8 mouse cellular contexts compared by ENCODE assay signal in genomic region chr9:62341123-62341486, GRCm38 (mm10). TPM values are rescaled to one million over a fixed set of nuclear protein-coding genes. Genes with fewer than 3 reads are reported as not detected.
DNase-seq lines count a peak whose midpoint lies in the region; ATAC-seq and TF ChIP-seq lines count a peak whose summit lies in the region.

Gene Anp32a (plus strand): TSS chr9:62341293.

- DNase-seq in ES-CJ7 (ENCODE audit: low read depth, low spot score) = peak; percentile 96
- DNase-seq in cerebellum, adult 11 months = peak; percentile 99
- DNase-seq in forebrain, embryonic 14.5 days (ENCODE audit: low spot score) = peak; percentile 99
- DNase-seq in heart, postnatal 14 days = peak; percentile 99 to 100
- DNase-seq in layer of hippocampus, adult 18-20 months (ENCODE audit: low spot score in 2 of 2) = peak; percentile 99
- DNase-seq in lung, adult 2 months = peak; percentile 99
- DNase-seq in thymus, adult 18-20 months = peak; percentile 98

- H3K36me3 ChIP-seq in forebrain, embryonic 14.5 days (ENCODE audit: control insufficient read depth, insufficient read depth, low read length) = no peaks in the 10 kb centered on the region

- peak within 1 kb of the TSS; percentile 99 for H3K27ac ChIP-seq in forebrain, embryonic 14.5 days (ENCODE audit: low read depth, low read length)

- peak; percentile 57; the same call in 1 of the 2 replicates for TF ChIP-seq POLR2A in lung, adult 2 months (IDR thresholded peaks at IDR 0.05; ENCODE audit: borderline replicate concordance, extremely low read depth, low read depth, low read length)

- no peak for TF ChIP-seq CTCF in lung, adult 2 months (IDR thresholded peaks at IDR 0.05; ENCODE audit: insufficient read depth, low read length)

- peak; percentile 93 for ATAC-seq in forebrain, embryonic 14.5 days
- ATAC-seq in neutrophil, adult 5-6 weeks (ENCODE audit: extremely low read depth, insufficient number of reproducible peaks, low FRiP score, poor library complexity, severe bottlenecking) = peak; percentile 84

- peak within 1 kb of the TSS; percentile 66 for H3K4me2 ChIP-seq in forebrain, embryonic 14.5 days (ENCODE audit: low read length)

- H3K27me3 ChIP-seq in forebrain, embryonic 14.5 days (replicated peaks; ENCODE audit: control insufficient read depth, insufficient read depth, low read length) = no peaks in the 10 kb centered on the region

- H3K4me1 ChIP-seq in forebrain, embryonic 14.5 days (ENCODE audit: control insufficient read depth, insufficient read depth, low read length) = peaks cover 28% of the 10 kb centered on the region
- peaks cover 11% of the 10 kb centered on the region for H3K4me1 ChIP-seq in lung, adult 2 months (ENCODE audit: control insufficient read depth, insufficient read depth, low read length)

- under 1% methylated on average over 34 of the region's 34 CpGs for WGBS in forebrain, embryonic 14.5 days
- WGBS in lung, adult 2 months = under 1% methylated on average over 34 of the region's 34 CpGs

- no peaks in the 10 kb centered on the region for H3K9me3 ChIP-seq in forebrain, embryonic 14.5 days (replicated peaks; ENCODE audit: control insufficient read depth, low read length)

- H3K9ac ChIP-seq in forebrain, embryonic 14.5 days (ENCODE audit: low read length) = peak within 1 kb of the TSS; percentile 99

- peak within 1 kb of the TSS; percentile 88 for H3K4me3 ChIP-seq in forebrain, embryonic 14.5 days (ENCODE audit: low read depth, low read length)
- H3K4me3 ChIP-seq in lung, adult 2 months (replicated peaks; ENCODE audit: extremely low read depth, low read depth, low read length) = peak within 1 kb of the TSS; percentile 96

- intact Hi-C loops in heart, postnatal 14 days (cut with DNase I) = loop anchor here (2.0 kb wide), 1 partner anchor 46 kb away; no protein-coding TSS in a partner anchor

RNA-seq across cellular contexts. Expression of gene Anp32a, which starts in this region (rescaled TPM):
- 115 and 118 TPM in 2 replicates for polyA plus RNA-seq in forebrain, embryonic 14.5 days (2014; fragmentation: Nextera tagmentation; extraction: Ambion mirVana)
- 100 to 1,000 TPM; 184 to 205 TPM for total RNA-seq in heart, postnatal 14 days (2021)
- 100 to 1,000 TPM; 318 to 326 TPM for total RNA-seq in layer of hippocampus, adult 18-20 months (2021)
- 28.9 and 58.2 TPM in 2 replicates for polyA plus RNA-seq in lung, adult 2 months (2012; rRNA removed)
- total RNA-seq in neutrophil, adult 5-6 weeks (2017) = 571 and 598 TPM in 2 replicates

Comparison
In these comparisons a context has a peak if more than half of its experiments do, and no peak if none do; other contexts are left out.
1. Peak in every context shown above with its lines: DNase-seq, ATAC-seq, H3K4me3 ChIP-seq and H3K27ac ChIP-seq.